Mouse (Mus musculus) testis, adult 2 months (tissue): ENCODE measurements around the gene Olfr305.

ENCODE experiments used
- CTCF ChIP-seq: fragments of 200-500 bp; IDR thresholded peaks from 2 replicates; pipeline ENCODE4 v1.5.1; 2012; ENCODE audit warnings: low read depth, mild to moderate bottlenecking, inconsistent platforms, low read length, moderate library complexity; ENCODE audit not compliant: control insufficient read depth, insufficient read depth, insufficient replicate concordance
- POLR2A ChIP-seq: fragments of 200-500 bp; IDR thresholded peaks from 2 replicates; pipeline ENCODE4 v1.6.1; 2012; ENCODE audit warnings: low read depth, mild to moderate bottlenecking, inconsistent platforms, low read length, moderate library complexity; ENCODE audit not compliant: control insufficient read depth

DNA sequence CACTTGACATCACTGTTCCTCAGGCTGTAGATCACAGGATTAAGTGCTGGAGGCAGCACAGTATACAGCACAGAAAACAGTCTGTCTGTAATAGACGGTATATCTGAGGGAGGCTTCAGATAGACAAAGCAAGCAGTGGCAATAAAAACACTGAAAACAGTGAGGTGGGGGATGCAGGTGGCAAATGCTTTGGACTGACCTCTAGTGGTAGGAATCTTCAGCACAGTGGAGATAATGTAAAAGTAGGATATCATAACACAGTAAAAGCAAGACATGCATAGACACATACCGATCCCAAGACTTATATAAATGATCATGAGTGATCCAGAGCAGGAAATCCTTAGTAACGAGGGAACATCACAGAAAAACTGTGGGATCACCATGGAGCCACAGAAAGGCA, 19.0 kb upstream of the Olfr305 start:
- TF ChIP-seq POLR2A: no peak
- no peak for TF ChIP-seq CTCF
